Mouse (Mus musculus) stomach, embryonic 15.5 days (tissue): ENCODE results near the gene Hs6st1. TPM values are rescaled to one million over a fixed set of nuclear protein-coding genes. Genes with fewer than 3 reads are reported as not detected.
"Not testable (repeated sequence)": the region's sequence is repeated elsewhere in the genome, so short reads cannot be mapped to it uniquely, and the experiment has no call there.

Source experiments
- ATAC-seq: fragments of 200-750 bp; cut with Nextera tagmentation; 2 replicates; pipeline ENCODE4 v1.8.0; 2017; ENCODE audit warnings: low read depth, moderate number of reproducible peaks, moderate TSS enrichment; ENCODE audit not compliant: insufficient read depth, low FRiP score
- H3K27ac ChIP-seq: fragments of 300-500 bp; sonication (generic); 2 replicates; pipeline ENCODE4 v1.5.1; 2015; ENCODE audit warnings: mild to moderate bottlenecking, inconsistent platforms
- H3K27me3 ChIP-seq: fragments of 300-500 bp; sonication (generic); replicated peaks from 2 replicates; pipeline ENCODE4 v1.6.1; 2015; ENCODE audit warnings: inconsistent platforms
- H3K36me3 ChIP-seq: fragments of 300-500 bp; sonication (generic); 2 replicates; pipeline ENCODE4 v1.6.1; 2015; ENCODE audit warnings: inconsistent platforms
- H3K4me1 ChIP-seq: fragments of 300-500 bp; sonication (generic); 2 replicates; pipeline ENCODE4 v1.6.1; 2015; ENCODE audit warnings: inconsistent platforms
- H3K4me2 ChIP-seq: fragments of 300-500 bp; sonication (generic); 2 replicates; pipeline ENCODE4 v1.6.1; 2015; ENCODE audit warnings: mild to moderate bottlenecking, inconsistent platforms
- H3K4me3 ChIP-seq: fragments of 300-500 bp; sonication (generic); replicated peaks from 2 replicates; pipeline ENCODE4 v1.5.1; 2015; ENCODE audit warnings: inconsistent platforms
- H3K9ac ChIP-seq: fragments of 300-500 bp; sonication (generic); 2 replicates; pipeline ENCODE4 v1.6.1; 2015; ENCODE audit warnings: inconsistent platforms
- H3K9me3 ChIP-seq: fragments of 300-500 bp; sonication (generic); 2 replicates; pipeline ENCODE4 v1.6.1; 2016; ENCODE audit warnings: inconsistent platforms
- WGBS: fragments of 180-500 bp; shearing (Covaris S2); methylation state at CpG from one replicate; pipeline ENCODE4 v1.1.7; 2015; 5-methylcytosine and 5-hydroxymethylcytosine counted together
- polyA plus RNA-seq: library from polyadenylated mRNA; unstranded; fragments of >200 nt; fragmentation: Nextera tagmentation; extraction: Ambion mirVana; gene quantifications from 2 replicates; pipeline ENCODE4 v1.2.1, GENCODE M21; 2015

Hs6st1 gene
- 13.0 TPM in 2 replicates for polyA plus RNA-seq

- Histone ChIP-seq H3K4me1 (peaks cover 46% of the 10 kb centered on the region), H3K9me3 (no peaks in the 10 kb centered on the region), H3K9ac (peak within 1 kb of the TSS; percentile 76), H3K4me3 (peak within 1 kb of the TSS; percentile 90), H3K27ac (peak within 1 kb of the TSS; percentile 71), H3K36me3 (no peaks in the 10 kb centered on the region), H3K27me3 (no peaks in the 10 kb centered on the region), H3K4me2 (peak within 1 kb of the TSS; percentile 92)
- ATAC-seq, result peak; percentile 89
- WGBS, result under 1% methylated on average over 37 of the region's 55 CpGs
These were observed at the start of gene Hs6st1 for GRCm38 (mm10) chr1:36068076-36068475. TSS of gene Hs6st1 (plus strand) at chr1:36068400.

- Histone ChIP-seq H3K27ac (no peak overlapping the region), H3K27me3 (no peaks in the 10 kb centered on the region), H3K4me1 (peaks cover 11% of the 10 kb centered on the region), H3K9me3 (no peaks in the 10 kb centered on the region), H3K36me3 (no peaks in the 10 kb centered on the region), H3K9ac (no peak overlapping the region), H3K4me3 (no peak overlapping the region), H3K4me2 (no peak overlapping the region)
- 83% methylated on average over 4 of the region's 4 CpGs for WGBS
- no peak for ATAC-seq
These were observed 49.6 kb upstream of the Hs6st1 start for GRCm38 (mm10) chr1:36018617-36019016.

- Histone ChIP-seq H3K9ac (no peak overlapping the region), H3K27ac (no peak overlapping the region), H3K4me3 (no peak overlapping the region), H3K36me3 (no peaks in the 10 kb centered on the region), H3K9me3 (no peaks in the 10 kb centered on the region), H3K27me3 (no peaks in the 10 kb centered on the region), H3K4me2 (no peak overlapping the region), H3K4me1 (peaks cover 11% of the 10 kb centered on the region)
- WGBS, result 91% methylated on average over 2 of the region's 2 CpGs
- ATAC-seq, result no peak
These were observed 49.0 kb upstream of the Hs6st1 start for GRCm38 (mm10) chr1:36019161-36019560.

DNA sequence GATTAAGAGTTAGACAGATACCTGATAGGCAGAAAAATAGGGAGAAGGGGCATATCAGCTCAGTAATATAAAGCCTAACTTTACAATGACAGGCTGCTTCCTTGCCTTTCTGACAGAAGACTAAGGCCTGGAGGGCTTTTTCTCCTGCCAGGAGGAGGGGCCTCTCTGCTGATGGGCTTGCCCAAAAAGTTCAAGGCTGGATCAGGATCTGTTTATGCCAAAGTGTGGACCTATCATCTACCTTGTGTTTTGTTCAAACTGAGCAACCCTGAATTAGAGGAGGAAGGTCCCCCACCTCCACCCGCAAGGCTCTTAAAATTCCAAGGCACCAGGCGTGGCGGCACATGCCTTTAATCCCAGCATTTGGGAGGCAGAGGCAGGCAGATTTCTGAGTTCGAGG lies 47.9 kb upstream of the Hs6st1 start:
- no peaks in the 10 kb centered on the region for H3K27me3 ChIP-seq
- H3K9me3 ChIP-seq, result no peaks in the 10 kb centered on the region
- no peak overlapping the region for H3K27ac ChIP-seq
- no peak overlapping the region for H3K4me3 ChIP-seq
- no peaks in the 10 kb centered on the region for H3K36me3 ChIP-seq
- no peak overlapping the region for H3K9ac ChIP-seq
- ATAC-seq, result no peak
- H3K4me1 ChIP-seq, result peaks cover 11% of the 10 kb centered on the region
- WGBS, result 90% methylated on average over 4 of the region's 4 CpGs
- no peak overlapping the region for H3K4me2 ChIP-seq

- 34% methylated on average over 10 of the region's 10 CpGs for WGBS
- ATAC-seq, result no peak; the same call in 1 of the 2 replicates
- Histone ChIP-seq H3K4me2 (no peak overlapping the region), H3K27ac (peak overlapping the region; percentile 35), H3K4me3 (no peak overlapping the region), H3K9me3 (no peaks in the 10 kb centered on the region), H3K9ac (no peak overlapping the region), H3K4me1 (0 out of 2 replicates have a peak, but pooled peaks cover 8% of the 10 kb centered on the region), H3K36me3 (no peaks in the 10 kb centered on the region), H3K27me3 (no peaks in the 10 kb centered on the region)
These were observed 37.8 kb upstream of the Hs6st1 start for GRCm38 (mm10) chr1:36030421-36030821.

GRCm38 (mm10) chr1:36038769-36039168 lies 29.4 kb upstream of the Hs6st1 start:
- H3K27ac ChIP-seq, result no peak overlapping the region
- ATAC-seq, result no peak
- H3K9ac ChIP-seq, result no peak overlapping the region
- H3K4me1 ChIP-seq, result no peaks in the 10 kb centered on the region
- no peaks in the 10 kb centered on the region for H3K27me3 ChIP-seq
- no peaks in the 10 kb centered on the region for H3K9me3 ChIP-seq
- H3K4me2 ChIP-seq, result no peak overlapping the region
- H3K4me3 ChIP-seq, result no peak overlapping the region
- 82% methylated on average over 8 of the region's 8 CpGs for WGBS
- H3K36me3 ChIP-seq, result no peaks in the 10 kb centered on the region

DNA sequence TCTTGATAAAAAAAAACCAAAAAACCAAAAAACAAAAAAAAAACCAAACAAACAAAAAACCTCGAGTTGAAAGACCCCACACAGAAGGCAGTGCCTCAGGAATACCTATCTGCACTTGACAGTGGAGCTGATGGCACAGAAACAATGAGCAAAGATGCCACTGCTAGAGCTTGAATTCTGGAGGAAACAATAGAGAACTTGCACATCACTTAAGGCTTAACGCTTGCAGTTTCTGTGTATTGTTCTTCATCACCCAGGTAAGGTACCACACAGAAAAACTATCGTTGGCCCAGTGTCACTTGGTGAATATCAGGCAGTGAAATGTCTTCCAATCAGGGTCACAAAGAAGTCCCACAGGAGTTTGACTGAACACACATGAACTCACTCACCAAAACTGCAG lies 26.1 kb upstream of the Hs6st1 start:
- no peaks in the 10 kb centered on the region for H3K4me1 ChIP-seq
- no peak overlapping the region for H3K4me3 ChIP-seq
- H3K9ac ChIP-seq, result no peak overlapping the region
- 78% methylated on average over 3 of the region's 3 CpGs for WGBS
- no peaks in the 10 kb centered on the region for H3K9me3 ChIP-seq
- ATAC-seq, result no peak
- H3K27ac ChIP-seq, result no peak overlapping the region
- no peak overlapping the region for H3K4me2 ChIP-seq
- H3K27me3 ChIP-seq, result no peaks in the 10 kb centered on the region
- no peaks in the 10 kb centered on the region for H3K36me3 ChIP-seq

DNA sequence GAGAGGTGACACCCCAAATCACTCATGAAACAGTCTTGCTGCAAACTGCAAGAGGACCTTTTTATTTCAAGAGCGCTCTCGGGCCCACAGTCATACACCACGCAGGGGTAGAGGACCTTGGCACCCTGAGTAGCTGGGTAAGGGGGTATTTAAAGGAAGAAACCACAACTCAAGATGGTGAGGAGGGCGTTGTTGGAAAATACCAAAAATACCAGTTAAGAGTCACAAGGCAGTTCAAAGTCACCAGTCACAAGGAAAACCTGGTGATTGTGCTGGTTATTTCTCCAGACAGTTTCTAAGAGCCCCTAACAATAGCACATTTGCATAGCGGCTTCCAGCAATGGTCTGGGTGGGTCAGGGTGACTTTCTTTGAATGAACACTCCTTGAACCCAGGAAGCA lies 24.4 kb upstream of the Hs6st1 start:
- H3K36me3 ChIP-seq, H3K4me1 ChIP-seq, H3K9me3 ChIP-seq, H3K4me2 ChIP-seq, ATAC-seq, H3K9ac ChIP-seq, H3K4me3 ChIP-seq, H3K27ac ChIP-seq, H3K27me3 ChIP-seq: not testable (repeated sequence)
- WGBS, result 94% methylated on average over 5 of the region's 5 CpGs

DNA sequence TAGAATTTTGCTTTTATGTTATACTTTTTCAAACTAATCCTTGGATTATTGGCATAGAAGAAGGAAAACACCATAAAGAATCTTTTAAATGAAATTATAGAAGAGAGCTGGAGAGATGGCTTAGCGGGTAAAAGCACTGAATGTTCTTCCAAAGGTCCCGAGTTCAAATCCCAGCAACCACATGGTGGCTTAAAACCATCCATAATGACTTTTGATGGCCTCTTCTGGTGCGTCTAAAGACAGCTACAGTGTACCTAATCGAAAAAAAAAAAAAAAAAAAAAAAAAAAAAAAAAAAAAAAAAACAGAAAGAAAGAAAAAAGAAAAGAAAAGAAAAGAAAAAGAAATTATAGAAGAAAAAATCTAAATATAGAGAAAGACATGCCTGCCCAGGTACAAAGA lies 23.9 kb upstream of the Hs6st1 start:
- Histone ChIP-seq H3K9me3 (no peaks in the 10 kb centered on the region), H3K36me3 (no peaks in the 10 kb centered on the region), H3K27me3 (no peaks in the 10 kb centered on the region), H3K4me1 (no peaks in the 10 kb centered on the region), H3K27ac (no peak overlapping the region), H3K4me2 (no peak overlapping the region), H3K4me3 (no peak overlapping the region), H3K9ac (no peak overlapping the region)
- ATAC-seq, result no peak
- 86% methylated on average over 4 of the region's 4 CpGs for WGBS

DNA sequence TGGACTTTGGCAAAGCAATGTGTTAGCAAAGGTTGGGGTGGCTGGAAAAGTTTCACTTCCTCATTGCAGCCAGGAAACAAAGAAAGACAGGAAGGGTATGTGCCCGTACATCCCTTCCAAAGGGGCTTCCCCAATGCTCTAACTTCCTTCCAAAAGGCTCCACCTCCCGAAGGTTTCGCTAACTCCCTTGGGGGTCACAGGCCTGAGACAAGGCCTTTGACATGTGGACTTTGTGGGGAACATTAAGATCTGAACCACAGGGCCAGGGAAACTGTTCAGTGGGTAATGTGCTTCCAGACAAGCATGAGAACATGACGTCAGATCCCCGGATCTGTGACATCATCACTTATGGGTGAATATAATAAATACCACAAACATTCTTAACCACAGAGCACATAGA lies 15.5 kb upstream of the Hs6st1 start:
- no peaks in the 10 kb centered on the region for H3K4me1 ChIP-seq
- H3K36me3 ChIP-seq, result no peaks in the 10 kb centered on the region
- H3K27ac ChIP-seq, result no peak overlapping the region
- no peak overlapping the region for H3K4me3 ChIP-seq
- 82% methylated on average over 5 of the region's 5 CpGs for WGBS
- no peak overlapping the region for H3K9ac ChIP-seq
- H3K27me3 ChIP-seq, result no peaks in the 10 kb centered on the region
- no peak overlapping the region for H3K4me2 ChIP-seq
- no peak for ATAC-seq
- no peaks in the 10 kb centered on the region for H3K9me3 ChIP-seq

DNA sequence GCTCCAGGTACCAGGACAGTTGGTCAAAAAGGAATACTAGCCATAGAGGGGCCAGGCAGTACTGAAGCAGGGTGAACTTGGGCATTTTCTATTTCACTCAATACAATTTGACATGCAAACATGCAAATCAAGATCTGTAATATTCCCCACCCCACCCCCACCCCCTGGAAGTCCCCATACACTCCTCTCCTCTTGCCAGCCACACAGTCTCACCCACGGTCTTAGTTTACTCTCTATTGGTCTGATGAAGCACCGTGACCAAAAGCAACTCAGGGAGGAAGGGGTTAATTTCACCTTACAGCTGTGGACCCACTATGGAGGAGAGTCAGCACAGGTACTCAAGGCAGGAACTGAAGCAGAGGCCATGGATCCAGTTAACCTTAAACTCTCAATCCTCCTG lies 14.6 kb upstream of the Hs6st1 start:
- Histone ChIP-seq H3K27me3 (no peaks in the 10 kb centered on the region), H3K27ac (no peak overlapping the region), H3K4me1 (no peaks in the 10 kb centered on the region), H3K9ac (no peak overlapping the region), H3K4me2 (no peak overlapping the region), H3K9me3 (no peaks in the 10 kb centered on the region), H3K36me3 (no peaks in the 10 kb centered on the region), H3K4me3 (no peak overlapping the region)
- ATAC-seq, result no peak
- WGBS, result 93% methylated on average over 2 of the region's 2 CpGs

GRCm38 (mm10) chr1:36054182-36054966 lies 13.8 kb upstream of the Hs6st1 start:
- Histone ChIP-seq H3K4me2 (no peak overlapping the region), H3K9ac (no peak overlapping the region), H3K9me3 (no peaks in the 10 kb centered on the region), H3K4me1 (no peaks in the 10 kb centered on the region), H3K36me3 (no peaks in the 10 kb centered on the region), H3K27ac (no peak overlapping the region), H3K27me3 (no peaks in the 10 kb centered on the region), H3K4me3 (no peak overlapping the region)
- 75% methylated on average over 9 of the region's 9 CpGs for WGBS
- no peak for ATAC-seq

- Histone ChIP-seq H3K4me1 (peaks cover 2% of the 10 kb centered on the region; the same call in 1 of the 2 replicates), H3K4me3 (no peak overlapping the region), H3K27me3 (no peaks in the 10 kb centered on the region), H3K4me2 (no peak overlapping the region), H3K27ac (no peak overlapping the region), H3K36me3 (no peaks in the 10 kb centered on the region), H3K9me3 (no peaks in the 10 kb centered on the region), H3K9ac (no peak overlapping the region)
- no peak for ATAC-seq
- whole genome bisulfite sequencing, result 89% methylated on average over 7 of the region's 7 CpGs
These were observed 13.2 kb upstream of the Hs6st1 start for GRCm38 (mm10) chr1:36054967-36055357.
